Mouse (Mus musculus) hindbrain, embryonic 16.5 days (tissue): ENCODE measurements at regions not wholly inside any gene's neighbourhood (a gene's known extent, or its start where the extent isn't known, plus 50 kb on each side); places are given as distances from the start of the nearest gene placed in this dataset.

Source experiments
- ATAC-seq: fragments of 200-750 bp; cut with Nextera tagmentation; 2 replicates; pipeline ENCODE4 v1.8.0; 2017; ENCODE audit warnings: moderate TSS enrichment, moderate library complexity
- H3K27ac ChIP-seq: fragments of 300-500 bp; sonication (generic); 2 replicates; pipeline ENCODE4 v1.5.1; 2014; ENCODE audit warnings: low read depth, mild to moderate bottlenecking, control low read depth, low read length, moderate library complexity
- H3K27me3 ChIP-seq: fragments of 300-500 bp; sonication (generic); replicated peaks from 2 replicates; pipeline ENCODE4 v1.6.1; 2014; ENCODE audit warnings: low read length; ENCODE audit not compliant: control insufficient read depth, insufficient read depth
- H3K36me3 ChIP-seq: fragments of 300-500 bp; sonication (generic); 2 replicates; pipeline ENCODE4 v1.6.1; 2014; ENCODE audit warnings: mild to moderate bottlenecking, low read length, moderate library complexity, mixed read lengths; ENCODE audit not compliant: control insufficient read depth, insufficient read depth
- H3K4me1 ChIP-seq: fragments of 300-500 bp; sonication (generic); 2 replicates; pipeline ENCODE4 v1.6.1; 2014; ENCODE audit warnings: low read depth, low read length; ENCODE audit not compliant: control insufficient read depth, insufficient read depth
- H3K4me2 ChIP-seq: fragments of 300-500 bp; sonication (generic); 2 replicates; pipeline ENCODE4 v1.6.1; 2014; ENCODE audit warnings: mild to moderate bottlenecking, low read length, control low read depth, moderate library complexity
- H3K4me3 ChIP-seq: fragments of 300-500 bp; sonication (generic); 2 replicates; pipeline ENCODE4 v1.5.1; 2014; ENCODE audit warnings: mild to moderate bottlenecking, low read length, control low read depth, moderate library complexity
- H3K9ac ChIP-seq: fragments of 300-500 bp; sonication (generic); 2 replicates; pipeline ENCODE4 v1.6.1; 2014; ENCODE audit warnings: low read depth, mild to moderate bottlenecking, control low read depth, low read length, moderate library complexity
- H3K9me3 ChIP-seq: fragments of 300-500 bp; sonication (generic); 2 replicates; pipeline ENCODE4 v1.6.1; 2014; ENCODE audit warnings: mild to moderate bottlenecking, low read length, moderate library complexity; ENCODE audit not compliant: control insufficient read depth
- WGBS: fragments of 180-500 bp; shearing (Covaris S2); extraction: QIAGEN DNeasy Blood & Tissue Kit; methylation state at CpG from one replicate; pipeline ENCODE4 v1.1.7; 2014; 5-methylcytosine and 5-hydroxymethylcytosine counted together

GRCm38 (mm10) chr15:51125896-51126295 lies 2758.8 kb upstream of the Gm7489 start:
- Histone ChIP-seq H3K27ac (no peak overlapping the region), H3K9ac (no peak overlapping the region), H3K4me2 (no peak overlapping the region), H3K4me3 (no peak overlapping the region), H3K27me3 (no peaks in the 10 kb centered on the region), H3K36me3 (no peaks in the 10 kb centered on the region), H3K9me3 (no peaks in the 10 kb centered on the region), H3K4me1 (no peaks in the 10 kb centered on the region)
- no peak for ATAC-seq
- 84% methylated on average over 2 of the region's 2 CpGs for WGBS

- ATAC-seq, result no peak
- H3K36me3 ChIP-seq, result no peaks in the 10 kb centered on the region
- 80% methylated on average over 4 of the region's 4 CpGs for WGBS
Observed at GRCm38 (mm10) chr15:51131017-51131416, 2753.7 kb upstream of the Gm7489 start.

GRCm38 (mm10) chr15:51136121-51136520 lies 2748.6 kb upstream of the Gm7489 start:
- no peak for ATAC-seq
- H3K27me3 ChIP-seq, result no peaks in the 10 kb centered on the region
- no peak overlapping the region for H3K4me3 ChIP-seq
- H3K27ac ChIP-seq, result no peak overlapping the region
- no peak overlapping the region for H3K4me2 ChIP-seq
- 69% methylated on average over 1 of the region's 1 CpGs for WGBS
- H3K9ac ChIP-seq, result no peak overlapping the region
- H3K4me1 ChIP-seq, result no peaks in the 10 kb centered on the region
- no peaks in the 10 kb centered on the region for H3K9me3 ChIP-seq
- H3K36me3 ChIP-seq, result no peaks in the 10 kb centered on the region

More at GRCm38 (mm10) chr15:51131017-51131416, 2753.7 kb upstream of the Gm7489 start:
- Histone ChIP-seq H3K4me3 (no peak overlapping the region), H3K9ac (no peak overlapping the region), H3K27me3 (no peaks in the 10 kb centered on the region), H3K4me2 (no peak overlapping the region), H3K27ac (no peak overlapping the region), H3K4me1 (no peaks in the 10 kb centered on the region), H3K9me3 (no peaks in the 10 kb centered on the region)

- Histone ChIP-seq H3K4me1 (no peaks in the 10 kb centered on the region), H3K4me2 (no peak overlapping the region), H3K4me3 (no peak overlapping the region), H3K27me3 (no peaks in the 10 kb centered on the region), H3K27ac (no peak overlapping the region), H3K36me3 (no peaks in the 10 kb centered on the region), H3K9me3 (no peaks in the 10 kb centered on the region), H3K9ac (no peak overlapping the region)
- no peak for ATAC-seq
- 79% methylated on average over 4 of the region's 4 CpGs for WGBS
Observed at GRCm38 (mm10) chr15:51139507-51139906, 2745.2 kb upstream of the Gm7489 start.

- H3K27ac ChIP-seq, result no peak overlapping the region
- 91% methylated on average over 1 of the region's 1 CpGs for WGBS
- no peak for ATAC-seq
Observed at GRCm38 (mm10) chr15:51173976-51174620, 2710.6 kb upstream of the Gm7489 start.

GRCm38 (mm10) chr15:51176466-51176865 lies 2708.2 kb upstream of the Gm7489 start:
- 60% methylated on average over 2 of the region's 2 CpGs for WGBS
- Histone ChIP-seq H3K4me2 (no peak overlapping the region), H3K9me3 (no peaks in the 10 kb centered on the region), H3K4me1 (no peaks in the 10 kb centered on the region), H3K36me3 (no peaks in the 10 kb centered on the region), H3K4me3 (no peak overlapping the region), H3K27me3 (no peaks in the 10 kb centered on the region), H3K9ac (no peak overlapping the region), H3K27ac (no peak overlapping the region)
- no peak for ATAC-seq

More at GRCm38 (mm10) chr15:51173976-51174620, 2710.6 kb upstream of the Gm7489 start:
- H3K27me3 ChIP-seq, result no peaks in the 10 kb centered on the region
- no peaks in the 10 kb centered on the region for H3K36me3 ChIP-seq
- H3K4me3 ChIP-seq, result no peak overlapping the region
- no peak overlapping the region for H3K9ac ChIP-seq
- H3K4me2 ChIP-seq, result no peak overlapping the region
- no peaks in the 10 kb centered on the region for H3K9me3 ChIP-seq
- H3K4me1 ChIP-seq, result no peaks in the 10 kb centered on the region

GRCm38 (mm10) chr15:51189134-51189533 lies 2695.6 kb upstream of the Gm7489 start:
- WGBS, result 83% methylated on average over 3 of the region's 3 CpGs

GRCm38 (mm10) chr15:51197466-51198158 lies 2687.1 kb upstream of the Gm7489 start:
- H3K9me3 ChIP-seq, result no peaks in the 10 kb centered on the region
- H3K4me1 ChIP-seq, result no peaks in the 10 kb centered on the region
- no peaks in the 10 kb centered on the region for H3K36me3 ChIP-seq
- no peak overlapping the region for H3K9ac ChIP-seq
- no peak overlapping the region for H3K4me2 ChIP-seq
- no peaks in the 10 kb centered on the region for H3K27me3 ChIP-seq
- WGBS, result 45% methylated on average over 4 of the region's 4 CpGs
- H3K27ac ChIP-seq, result no peak overlapping the region
- H3K4me3 ChIP-seq, result no peak overlapping the region
- no peak for ATAC-seq

More at GRCm38 (mm10) chr15:51189134-51189533, 2695.6 kb upstream of the Gm7489 start:
- H3K9me3 ChIP-seq, result no peaks in the 10 kb centered on the region
- ATAC-seq, result no peak
- H3K4me1 ChIP-seq, result no peaks in the 10 kb centered on the region
- no peaks in the 10 kb centered on the region for H3K27me3 ChIP-seq
- no peak overlapping the region for H3K27ac ChIP-seq
- H3K36me3 ChIP-seq, result no peaks in the 10 kb centered on the region
- no peak overlapping the region for H3K9ac ChIP-seq
- no peak overlapping the region for H3K4me3 ChIP-seq
- no peak overlapping the region for H3K4me2 ChIP-seq

- no peak overlapping the region for H3K4me3 ChIP-seq
- H3K9ac ChIP-seq, result no peak overlapping the region
- no peaks in the 10 kb centered on the region for H3K4me1 ChIP-seq
- no peaks in the 10 kb centered on the region for H3K27me3 ChIP-seq
- no peak overlapping the region for H3K4me2 ChIP-seq
- no peaks in the 10 kb centered on the region for H3K36me3 ChIP-seq
- 77% methylated on average over 2 of the region's 2 CpGs for WGBS
- no peaks in the 10 kb centered on the region for H3K9me3 ChIP-seq
- ATAC-seq, result no peak
- no peak overlapping the region for H3K27ac ChIP-seq
Observed at GRCm38 (mm10) chr15:51203351-51203750, 2681.4 kb upstream of the Gm7489 start.
